Mouse (Mus musculus) neural tube, embryonic 14.5 days (tissue): ENCODE data around the gene 1700067K01Rik. TPM values are rescaled to one million over a fixed set of nuclear protein-coding genes. Genes with fewer than 3 reads are reported as not detected.

Experiments
- ATAC-seq: fragments of 200-750 bp; cut with Nextera tagmentation; 2 replicates; pipeline ENCODE4 v1.8.0; 2017; ENCODE audit warnings: low read depth, mild to moderate bottlenecking, moderate TSS enrichment, moderate library complexity
- H3K27ac ChIP-seq: fragments of 300-500 bp; sonication (generic); 2 replicates; pipeline ENCODE4 v1.5.1; 2014; ENCODE audit warnings: low read depth, mild to moderate bottlenecking, control low read depth, low read length, moderate library complexity, mixed read lengths
- H3K27me3 ChIP-seq: fragments of 300-500 bp; sonication (generic); 2 replicates; pipeline ENCODE4 v1.6.1; 2014; ENCODE audit warnings: low read length; ENCODE audit not compliant: control insufficient read depth, insufficient read depth
- H3K36me3 ChIP-seq: fragments of 300-500 bp; sonication (generic); 2 replicates; pipeline ENCODE4 v1.6.1; 2014; ENCODE audit warnings: low read length, mixed read lengths; ENCODE audit not compliant: control insufficient read depth, insufficient read depth
- H3K4me1 ChIP-seq: fragments of 300-500 bp; sonication (generic); 2 replicates; pipeline ENCODE4 v1.6.1; 2014; ENCODE audit warnings: low read length; ENCODE audit not compliant: control insufficient read depth, insufficient read depth
- H3K4me2 ChIP-seq: fragments of 300-500 bp; sonication (generic); 2 replicates; pipeline ENCODE4 v1.6.1; 2014; ENCODE audit warnings: mild to moderate bottlenecking, low read depth, low read length, control low read depth
- H3K4me3 ChIP-seq: fragments of 300-500 bp; sonication (generic); 2 replicates; pipeline ENCODE4 v1.5.1; 2014; ENCODE audit warnings: low read depth, low read length, control low read depth, mixed read lengths
- H3K9ac ChIP-seq: fragments of 300-500 bp; sonication (generic); replicated peaks from 2 replicates; pipeline ENCODE4 v1.6.1; 2014; ENCODE audit warnings: low read depth, mild to moderate bottlenecking, control low read depth, low read length, mixed read lengths
- H3K9me3 ChIP-seq: fragments of 300-500 bp; sonication (generic); 2 replicates; pipeline ENCODE4 v1.6.1; 2016; ENCODE audit warnings: low read length; ENCODE audit not compliant: control insufficient read depth
- WGBS: fragments of 180-500 bp; shearing (Covaris S2); extraction: QIAGEN DNeasy Blood & Tissue Kit; methylation state at CpG from one replicate; pipeline ENCODE4 v1.1.7; 2014; 5-methylcytosine and 5-hydroxymethylcytosine counted together
- polyA plus RNA-seq: library from polyadenylated mRNA; unstranded; fragments of >200 nt; fragmentation: Nextera tagmentation; extraction: Ambion mirVana; gene quantifications from 2 replicates; pipeline ENCODE4 v1.2.1, GENCODE M21; 2014

1700067K01Rik gene
- polyA plus RNA-seq, 1 experiment from 2014 or later: 0.86 TPM

DNA sequence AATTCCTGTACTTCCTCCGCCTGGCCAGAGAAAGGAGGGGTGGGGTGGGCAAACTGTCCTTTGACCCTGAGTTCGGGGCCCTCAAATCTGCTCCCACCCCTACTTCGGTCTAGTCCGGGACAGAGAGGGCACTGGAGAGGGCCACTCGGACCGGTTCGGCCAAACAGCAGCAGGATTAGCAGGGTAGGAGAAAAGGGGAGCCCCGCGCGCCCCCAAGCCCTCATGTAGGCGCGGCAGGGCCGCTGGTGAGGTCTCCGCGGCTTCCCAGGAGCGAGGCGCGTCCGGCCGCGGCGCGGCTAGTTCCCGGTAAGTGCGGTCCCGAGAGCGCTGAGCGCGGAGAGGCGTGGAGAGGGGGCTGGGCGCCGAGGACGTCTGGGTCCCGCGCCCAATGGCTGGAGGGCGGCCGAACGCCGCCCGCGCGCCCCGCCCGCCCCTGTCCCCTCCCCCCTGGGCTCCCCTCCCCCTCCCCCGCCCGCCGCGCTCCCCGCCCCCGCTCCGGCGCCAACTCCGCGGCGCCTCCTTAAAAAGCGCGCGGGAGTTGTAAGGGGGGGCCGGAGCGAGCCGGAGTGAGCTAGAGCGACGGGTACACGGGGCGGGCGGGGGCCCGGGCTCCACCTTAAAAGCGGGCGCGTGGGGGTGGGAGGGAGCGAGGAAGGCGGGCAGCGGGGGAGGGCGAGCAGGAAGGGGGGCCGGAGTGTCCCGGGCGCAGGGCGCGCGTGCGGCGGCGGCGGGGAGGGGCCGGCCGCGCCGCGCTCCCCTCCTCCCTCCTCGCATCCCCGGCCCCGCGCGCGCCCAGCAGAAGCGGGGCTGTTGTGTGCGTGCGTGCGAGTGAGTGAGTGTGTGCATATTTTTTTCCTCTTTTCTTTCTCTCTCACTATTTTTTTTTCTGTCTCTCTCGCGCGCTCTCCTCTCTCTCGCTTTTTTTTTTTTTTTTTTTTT lies 4.5 kb upstream of the 1700067K01Rik start:
- H3K9me3 ChIP-seq: no peaks in the 10 kb centered on the region
- H3K4me2 ChIP-seq: peak overlapping the region; percentile 72
- H3K4me1 ChIP-seq: peaks cover 13% of the 10 kb centered on the region
- 0% methylated on average over 33 of the region's 103 CpGs for WGBS
- H3K36me3 ChIP-seq: peaks cover 14% of the 10 kb centered on the region; the same call in 1 of the 2 replicates
- peak overlapping the region; percentile 75 for H3K4me3 ChIP-seq
- H3K27ac ChIP-seq: peak overlapping the region; percentile 91
- peak overlapping the region; percentile 85 for H3K9ac ChIP-seq
- peak; percentile 72 for ATAC-seq
- H3K27me3 ChIP-seq: 0 out of 2 replicates have a peak, but pooled peaks cover 6% of the 10 kb centered on the region

DNA sequence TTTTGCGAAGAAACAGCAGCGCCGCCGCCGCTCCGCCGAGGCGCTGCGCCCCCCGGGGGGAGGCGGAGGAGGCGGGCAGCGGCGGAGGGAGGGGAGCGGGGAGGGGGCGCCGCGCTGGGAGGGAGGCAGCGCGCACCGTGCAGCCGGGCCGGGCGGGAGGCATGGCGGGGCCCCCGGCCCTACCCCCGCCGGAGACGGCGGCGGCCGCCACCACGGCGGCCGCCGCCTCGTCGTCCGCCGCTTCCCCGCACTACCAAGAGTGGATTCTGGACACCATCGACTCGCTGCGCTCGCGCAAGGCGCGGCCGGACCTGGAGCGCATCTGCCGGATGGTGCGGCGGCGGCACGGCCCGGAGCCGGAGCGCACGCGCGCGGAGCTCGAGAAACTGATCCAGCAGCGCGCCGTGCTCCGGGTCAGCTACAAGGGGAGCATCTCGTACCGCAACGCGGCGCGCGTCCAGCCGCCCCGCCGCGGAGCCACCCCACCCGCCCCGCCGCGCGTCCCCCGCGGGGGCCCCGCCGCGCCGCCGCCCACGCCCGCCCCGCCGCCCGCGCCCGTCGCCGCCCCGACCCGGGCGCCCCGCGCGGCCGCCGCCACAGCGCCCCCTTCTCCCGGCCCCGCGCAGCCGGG lies 3.7 kb upstream of the 1700067K01Rik start, which contains the start of gene Samd1:
Samd1 (plus strand) TSS at position 162 of the 631 bp plus-strand sequence.
- H3K4me2 ChIP-seq: peak within 1 kb of the TSS; percentile 72
- H3K4me1 ChIP-seq: peaks cover 13% of the 10 kb centered on the region
- H3K9me3 ChIP-seq: no peaks in the 10 kb centered on the region
- WGBS: 0% methylated on average over 27 of the region's 112 CpGs
- peak within 1 kb of the TSS; percentile 75 for H3K4me3 ChIP-seq
- H3K36me3 ChIP-seq: peaks cover 11% of the 10 kb centered on the region; the same call in 1 of the 2 replicates
- H3K27me3 ChIP-seq: 0 out of 2 replicates have a peak, but pooled peaks cover 6% of the 10 kb centered on the region
- H3K27ac ChIP-seq: peak within 1 kb of the TSS; percentile 91
- peak within 1 kb of the TSS; percentile 85 for H3K9ac ChIP-seq
- peak; percentile 28; the same call in 1 of the 2 replicates for ATAC-seq

DNA sequence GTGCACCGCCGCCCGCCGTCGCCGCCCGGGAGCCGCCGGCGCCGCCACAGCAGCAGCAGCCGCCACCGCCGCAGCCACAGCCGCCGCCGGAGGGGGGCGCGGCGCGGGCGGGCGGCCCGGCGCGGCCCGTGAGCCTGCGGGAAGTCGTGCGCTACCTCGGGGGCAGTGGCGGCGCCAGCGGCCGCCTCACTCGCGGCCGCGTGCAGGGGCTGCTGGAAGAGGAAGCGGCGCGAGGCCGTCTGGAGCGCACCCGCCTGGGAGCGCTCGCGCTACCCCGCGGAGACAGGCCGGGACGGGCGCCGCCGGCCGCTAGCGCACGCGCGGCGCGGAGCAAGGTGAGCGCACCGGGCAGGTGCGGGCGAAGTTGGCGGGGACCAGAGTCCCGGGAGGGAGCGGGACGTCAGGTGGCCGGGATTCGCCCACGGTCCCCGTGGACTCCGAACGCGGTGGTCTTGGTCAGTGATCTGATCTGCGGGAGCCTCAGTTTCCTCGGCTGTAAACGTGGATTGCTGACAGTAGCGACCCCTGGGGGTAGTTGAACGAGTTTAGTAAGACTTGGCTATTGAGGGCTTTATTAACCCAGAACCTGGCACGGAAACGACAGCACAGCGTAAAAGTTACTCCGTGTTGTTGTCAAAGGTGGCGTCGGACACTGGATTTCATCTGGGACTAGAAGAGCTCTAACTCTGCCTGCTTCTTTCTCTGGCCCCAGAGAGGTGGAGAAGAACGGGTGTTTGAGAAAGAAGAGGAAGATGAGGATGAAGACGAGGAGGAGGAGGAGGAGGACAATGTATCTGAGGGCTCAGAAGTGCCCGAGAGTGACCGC lies 2.9 kb upstream of the 1700067K01Rik start:
- Histone ChIP-seq H3K4me1 (peaks cover 13% of the 10 kb centered on the region), H3K27me3 (0 out of 2 replicates have a peak, but pooled peaks cover 6% of the 10 kb centered on the region), H3K27ac (peak overlapping the region; percentile 74), H3K9me3 (no peaks in the 10 kb centered on the region), H3K4me3 (peak overlapping the region; percentile 75), H3K4me2 (peak overlapping the region; percentile 72), H3K36me3 (peaks cover 10% of the 10 kb centered on the region; the same call in 1 of the 2 replicates), H3K9ac (peak overlapping the region; percentile 85)
- peak; percentile 12; the same call in 1 of the 2 replicates for ATAC-seq
- 1% methylated on average over 54 of the region's 92 CpGs for WGBS

DNA sequence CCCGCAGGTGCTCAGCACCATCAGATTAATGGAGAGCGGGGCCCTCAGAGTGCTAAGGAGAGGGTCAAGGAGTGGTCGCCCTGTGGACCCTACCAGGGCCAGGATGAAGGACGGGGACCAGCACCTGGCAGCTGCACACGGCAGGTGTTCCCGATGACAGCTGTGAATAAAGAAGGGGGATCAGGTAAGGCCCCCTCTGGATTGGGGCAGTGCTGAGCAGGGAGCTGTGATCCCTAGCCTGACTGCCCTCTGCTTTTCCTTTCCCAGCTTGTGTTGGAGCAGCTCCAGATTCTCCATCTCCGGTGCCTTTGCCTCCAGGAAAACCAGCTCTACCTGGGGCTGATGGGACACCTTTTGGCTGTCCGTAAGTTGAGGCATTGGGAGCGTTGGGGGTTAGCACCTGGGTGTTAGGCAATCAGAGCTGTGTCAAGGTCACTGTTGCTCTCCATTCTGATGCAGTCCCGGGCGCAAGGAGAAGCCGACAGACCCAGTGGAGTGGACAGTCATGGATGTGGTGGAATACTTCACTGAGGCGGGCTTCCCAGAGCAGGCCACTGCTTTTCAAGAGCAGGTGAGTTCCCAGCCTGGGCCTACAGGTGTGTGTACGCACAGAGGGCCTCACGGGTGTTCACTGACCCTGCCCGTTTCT lies 2.1 kb upstream of the 1700067K01Rik start:
- Histone ChIP-seq H3K27me3 (0 out of 2 replicates have a peak, but pooled peaks cover 6% of the 10 kb centered on the region), H3K4me2 (peak overlapping the region; percentile 72), H3K4me1 (peaks cover 15% of the 10 kb centered on the region), H3K4me3 (peak overlapping the region; percentile 75), H3K9me3 (no peaks in the 10 kb centered on the region), H3K9ac (peak overlapping the region; percentile 85; the same call in 1 of the 2 replicates), H3K36me3 (peaks cover 5% of the 10 kb centered on the region; the same call in 1 of the 2 replicates), H3K27ac (no peak overlapping the region)
- no peak for ATAC-seq
- WGBS: 73% methylated on average over 16 of the region's 16 CpGs

DNA sequence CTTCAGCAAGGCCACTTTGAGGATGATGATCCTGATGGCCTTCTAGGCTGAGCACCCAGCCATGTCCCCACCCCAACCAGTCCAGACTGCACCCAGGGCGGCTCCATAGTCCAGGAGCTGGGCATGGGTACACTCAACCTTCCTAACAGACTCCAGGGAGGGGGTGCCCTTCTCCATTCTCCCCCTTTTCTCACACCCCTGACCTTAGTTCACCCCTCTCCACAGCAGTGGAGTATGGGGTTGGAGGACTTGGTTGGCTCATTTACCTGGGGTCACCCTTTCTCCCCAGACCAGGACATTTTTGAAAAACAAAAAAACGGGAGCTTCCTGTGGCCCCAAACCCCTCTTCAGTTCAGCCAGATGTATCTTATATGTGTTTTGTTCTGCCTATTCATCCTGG lies 1.5 kb upstream of the 1700067K01Rik start:
- Histone ChIP-seq H3K4me3 (no peak overlapping the region), H3K4me2 (0 out of 2 replicates have a peak overlapping the region, but pooled peaks have one; percentile 5), H3K27ac (no peak overlapping the region), H3K9ac (no peak overlapping the region), H3K36me3 (peaks cover 5% of the 10 kb centered on the region; the same call in 1 of the 2 replicates), H3K27me3 (0 out of 2 replicates have a peak, but pooled peaks cover 6% of the 10 kb centered on the region), H3K4me1 (peaks cover 18% of the 10 kb centered on the region), H3K9me3 (no peaks in the 10 kb centered on the region)
- 92% methylated on average over 2 of the region's 2 CpGs for WGBS
- ATAC-seq: no peak

DNA sequence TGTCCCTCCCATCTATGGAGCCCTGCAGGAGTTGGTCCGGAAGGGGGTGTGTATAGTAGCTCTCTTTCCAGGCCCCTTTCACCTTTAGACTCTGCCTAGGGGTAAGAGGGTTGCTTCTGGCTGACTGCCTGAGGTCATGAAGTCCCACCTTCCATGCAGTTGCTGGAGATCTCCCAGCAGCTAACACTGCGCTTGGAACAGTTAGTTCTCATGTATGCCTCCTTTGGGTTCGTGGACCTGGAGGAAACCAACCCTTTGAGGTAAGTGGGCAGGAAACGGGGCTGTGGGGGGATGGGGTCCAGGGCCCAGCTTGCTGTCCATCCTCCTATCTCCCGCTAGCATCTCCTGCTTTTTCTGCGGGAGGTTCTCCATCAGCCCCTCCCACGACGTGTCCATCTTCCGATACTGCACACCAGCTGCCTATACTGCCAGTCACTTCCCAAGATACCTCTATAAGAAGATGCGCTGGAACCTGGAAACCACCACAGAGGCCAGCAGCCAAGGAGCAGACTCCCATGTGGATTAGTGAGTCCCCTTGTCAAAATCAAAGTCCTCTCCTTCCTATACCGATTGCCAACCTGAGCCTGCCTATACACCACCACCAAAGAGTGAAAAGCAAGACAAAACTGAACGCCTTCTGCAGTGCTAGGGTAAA lies 1.8 kb downstream of the 1700067K01Rik start:
- no peak overlapping the region for H3K9ac ChIP-seq
- 68% methylated on average over 12 of the region's 12 CpGs for WGBS

DNA sequence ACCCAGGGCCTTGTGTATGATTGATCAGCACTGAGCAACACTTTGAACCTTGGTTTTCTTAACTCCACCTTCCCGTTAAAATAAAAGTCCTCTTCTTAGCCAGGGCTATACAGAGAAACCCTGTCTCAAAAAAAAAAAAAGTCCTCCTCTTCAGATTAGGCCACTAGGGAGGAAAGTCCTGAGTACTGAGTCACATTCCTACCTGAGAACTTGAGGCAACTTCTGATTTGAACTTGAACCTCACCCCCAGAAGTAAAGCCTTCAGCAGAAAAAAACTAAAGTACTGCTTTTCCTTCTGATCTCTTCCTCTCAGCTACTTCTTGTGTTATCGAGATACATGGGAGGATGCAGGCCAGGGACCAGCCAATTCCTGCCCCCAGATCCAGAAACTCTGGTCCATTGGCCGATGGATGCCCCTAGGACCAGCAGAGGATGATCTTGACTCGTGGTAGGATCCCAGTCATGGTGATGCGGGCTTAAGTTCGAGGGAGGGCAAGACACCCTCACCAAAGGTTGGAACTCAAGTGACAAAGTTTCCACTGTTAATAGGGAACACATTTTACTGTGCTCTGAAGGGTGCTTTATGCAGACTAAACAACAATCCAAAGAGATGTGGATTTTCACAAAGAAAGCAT lies 2.4 kb downstream of the 1700067K01Rik start:
- no peaks in the 10 kb centered on the region for H3K9me3 ChIP-seq
- H3K4me3 ChIP-seq: peak overlapping the region; percentile 44
- H3K9ac ChIP-seq: no peak overlapping the region
- H3K4me2 ChIP-seq: peak overlapping the region; percentile 94
- peaks cover 5% of the 10 kb centered on the region; the same call in 1 of the 2 replicates for H3K36me3 ChIP-seq
- WGBS: 78% methylated on average over 6 of the region's 6 CpGs
- H3K4me1 ChIP-seq: peaks cover 17% of the 10 kb centered on the region
- no peak overlapping the region for H3K27ac ChIP-seq
- H3K27me3 ChIP-seq: 0 out of 2 replicates have a peak, but pooled peaks cover 6% of the 10 kb centered on the region
- ATAC-seq: no peak

More for the DNA sequence above, 1.8 kb downstream of the 1700067K01Rik start:
- Histone ChIP-seq H3K4me2 (no peak overlapping the region), H3K27me3 (0 out of 2 replicates have a peak, but pooled peaks cover 6% of the 10 kb centered on the region), H3K9me3 (no peaks in the 10 kb centered on the region), H3K4me3 (no peak overlapping the region), H3K27ac (no peak overlapping the region), H3K4me1 (peaks cover 18% of the 10 kb centered on the region), H3K36me3 (peaks cover 5% of the 10 kb centered on the region; the same call in 1 of the 2 replicates)
- ATAC-seq: no peak
